Mouse (Mus musculus): ENCODE data around the gene Ttc28. TPM values are rescaled to one million over a fixed set of nuclear protein-coding genes. Genes with fewer than 3 reads are reported as not detected.

Gene Ttc28
- polyA plus RNA-seq, 1 experiment, result 7.4 TPM

DNA sequence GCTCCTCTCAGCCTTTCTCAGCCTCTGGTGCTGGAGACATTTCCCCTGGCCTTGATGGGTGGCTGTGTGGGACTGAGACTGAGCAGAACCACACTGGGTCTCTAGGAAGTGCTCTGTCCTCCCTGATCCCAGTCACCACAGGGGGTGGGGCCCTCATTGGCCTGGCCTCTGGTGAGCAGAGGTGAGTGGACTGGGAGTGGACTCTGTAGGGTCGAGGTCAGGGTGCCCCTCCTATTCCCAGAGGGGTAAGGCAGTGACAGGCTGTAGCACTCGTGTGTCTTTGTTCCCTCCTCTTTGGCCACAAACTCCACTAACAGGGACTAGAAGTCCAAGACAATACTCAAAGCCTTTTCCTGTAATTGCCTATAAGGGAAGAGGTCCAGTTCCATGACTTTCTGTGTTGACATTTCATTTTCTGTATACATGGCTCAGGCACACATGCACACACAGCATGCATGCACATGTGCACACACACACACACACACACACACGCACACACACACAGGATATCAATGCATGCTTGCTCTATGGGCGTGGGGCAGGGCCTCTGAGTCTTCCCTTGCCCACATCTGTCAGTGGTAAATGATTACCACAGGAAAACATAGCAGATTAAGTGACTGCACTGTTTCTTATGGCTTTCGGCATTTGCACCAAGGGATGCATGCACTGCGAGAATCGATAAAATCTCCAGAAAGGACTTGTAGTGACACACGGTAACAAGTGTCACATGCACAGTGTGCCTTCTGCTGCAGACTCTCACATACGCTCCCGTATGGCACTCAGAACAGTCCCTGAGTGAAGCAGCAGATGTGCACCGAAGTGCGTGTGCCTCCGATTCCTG is 382.4 kb downstream of the Ttc28 start:
- Histone ChIP-seq H3K4me3 (replicated peaks; ENCODE audit: control insufficient read depth, low read depth, low read length) (no peak overlapping the region), H3K4me1 (ENCODE audit: control insufficient read depth, insufficient read depth, low read length) (no peaks in the 10 kb centered on the region; the same call in 1 of the 2 replicates), H3K27ac (ENCODE audit: control insufficient read depth, insufficient read depth, low read depth, low read length, poor library complexity) (no peak overlapping the region)
- TF ChIP-seq POLR2A (IDR thresholded peaks at IDR 0.05; ENCODE audit: borderline replicate concordance, control insufficient read depth, low read depth, low read length) (no peak), CTCF (IDR thresholded peaks at IDR 0.05; ENCODE audit: control insufficient read depth, insufficient read depth, low read length) (no peak)
- WGBS, result 66% methylated on average over 13 of the region's 13 CpGs

DNA sequence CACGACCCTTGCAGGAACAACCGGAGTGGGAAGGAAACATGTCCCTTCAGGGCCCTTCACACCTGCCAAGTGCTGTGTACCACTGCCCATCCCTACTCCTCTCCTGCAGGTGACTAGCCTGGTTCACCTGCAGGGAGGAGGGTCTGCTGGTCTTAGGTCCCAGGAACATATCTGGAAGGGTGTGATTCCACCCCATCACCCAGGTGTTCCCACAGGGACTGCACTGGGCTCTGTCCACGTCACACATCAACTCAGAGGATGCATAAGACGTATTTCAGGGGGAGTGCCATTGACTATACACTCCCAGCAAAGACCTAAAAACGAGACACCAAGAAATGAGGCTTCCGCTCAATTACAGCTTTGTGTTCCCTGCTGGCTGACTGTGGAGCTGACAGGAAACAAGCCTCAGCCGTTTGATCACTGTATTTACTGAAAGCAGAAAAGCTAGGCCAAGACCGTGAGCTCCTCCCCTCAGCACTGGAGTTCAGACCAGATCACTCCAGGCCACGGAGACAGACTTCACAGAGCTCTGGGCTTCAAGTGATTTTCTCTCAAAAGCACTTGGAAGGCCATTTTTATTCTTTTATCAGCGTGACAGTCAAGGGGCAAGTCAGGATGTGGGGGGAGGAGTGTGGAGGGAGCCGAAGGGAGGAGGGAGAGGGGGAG is 383.1 kb downstream of the Ttc28 start:
- H3K4me3 ChIP-seq (replicated peaks; ENCODE audit: control insufficient read depth, low read depth, low read length), result no peak overlapping the region
- no peaks in the 10 kb centered on the region; the same call in 1 of the 2 replicates for H3K4me1 ChIP-seq (ENCODE audit: control insufficient read depth, insufficient read depth, low read length)
- TF ChIP-seq POLR2A (IDR thresholded peaks at IDR 0.05; ENCODE audit: borderline replicate concordance, control insufficient read depth, low read depth, low read length), result no peak
- TF ChIP-seq CTCF (IDR thresholded peaks at IDR 0.05; ENCODE audit: control insufficient read depth, insufficient read depth, low read length), result no peak
- no peak overlapping the region for H3K27ac ChIP-seq (ENCODE audit: control insufficient read depth, insufficient read depth, low read depth, low read length, poor library complexity)
- 39% methylated on average over 11 of the region's 11 CpGs for WGBS

DNA sequence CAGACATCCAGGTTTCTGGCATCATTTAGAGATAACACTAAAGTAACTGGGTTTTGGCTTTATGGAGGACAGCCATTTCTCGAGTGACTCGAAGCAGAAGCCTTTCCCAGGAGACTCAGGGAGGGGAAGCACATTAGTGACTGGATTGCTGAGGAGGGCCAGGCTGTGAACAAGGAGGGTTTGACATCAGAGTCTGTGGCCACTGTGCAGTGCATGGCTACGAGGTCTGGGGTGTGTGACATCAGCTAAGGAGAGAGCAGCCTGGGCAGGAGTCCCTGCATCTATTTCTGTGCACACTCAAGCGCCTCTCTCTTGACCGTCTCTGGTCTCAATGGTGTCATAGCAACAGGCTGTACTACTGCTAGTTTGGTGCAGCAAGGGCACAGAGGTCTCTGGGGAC is 383.8 kb downstream of the Ttc28 start:
- no peak for TF ChIP-seq POLR2A (IDR thresholded peaks at IDR 0.05; ENCODE audit: borderline replicate concordance, control insufficient read depth, low read depth, low read length)
- TF ChIP-seq CTCF (IDR thresholded peaks at IDR 0.05; ENCODE audit: control insufficient read depth, insufficient read depth, low read length), result no peak
- 46% methylated on average over 5 of the region's 5 CpGs for WGBS
- Histone ChIP-seq H3K4me3 (replicated peaks; ENCODE audit: control insufficient read depth, low read depth, low read length) (no peak overlapping the region), H3K4me1 (ENCODE audit: control insufficient read depth, insufficient read depth, low read length) (no peaks in the 10 kb centered on the region; the same call in 1 of the 2 replicates), H3K27ac (ENCODE audit: control insufficient read depth, insufficient read depth, low read depth, low read length, poor library complexity) (no peak overlapping the region)

DNA sequence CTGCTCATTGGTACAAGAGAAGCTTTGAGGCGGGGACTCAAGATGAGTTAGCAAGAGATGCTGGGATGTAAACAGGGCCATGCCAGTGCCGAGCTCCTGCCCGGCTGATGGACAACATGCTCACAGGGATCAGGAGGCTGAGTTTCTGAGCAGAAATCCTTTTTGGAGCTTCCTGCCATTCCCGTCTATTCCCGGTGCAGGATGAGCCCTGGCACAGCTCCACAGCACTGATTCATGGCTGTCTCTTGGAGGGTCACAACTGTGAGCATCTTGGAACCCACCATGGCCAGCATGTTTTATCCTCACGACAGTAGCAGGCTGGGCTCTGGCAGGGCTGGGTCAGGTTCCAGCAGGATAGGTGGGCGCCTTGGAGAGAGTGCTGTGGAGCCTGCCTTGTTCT is 384.9 kb downstream of the Ttc28 start:
- H3K4me1 ChIP-seq (ENCODE audit: control insufficient read depth, insufficient read depth, low read length), result no peaks in the 10 kb centered on the region; the same call in 1 of the 2 replicates
- TF ChIP-seq CTCF (IDR thresholded peaks at IDR 0.05; ENCODE audit: control insufficient read depth, insufficient read depth, low read length) (no peak), POLR2A (IDR thresholded peaks at IDR 0.05; ENCODE audit: borderline replicate concordance, control insufficient read depth, low read depth, low read length) (no peak)
- no peak overlapping the region for H3K27ac ChIP-seq (ENCODE audit: control insufficient read depth, insufficient read depth, low read depth, low read length, poor library complexity)
- no peak overlapping the region for H3K4me3 ChIP-seq (replicated peaks; ENCODE audit: control insufficient read depth, low read depth, low read length)
- WGBS, result 74% methylated on average over 7 of the region's 7 CpGs

DNA sequence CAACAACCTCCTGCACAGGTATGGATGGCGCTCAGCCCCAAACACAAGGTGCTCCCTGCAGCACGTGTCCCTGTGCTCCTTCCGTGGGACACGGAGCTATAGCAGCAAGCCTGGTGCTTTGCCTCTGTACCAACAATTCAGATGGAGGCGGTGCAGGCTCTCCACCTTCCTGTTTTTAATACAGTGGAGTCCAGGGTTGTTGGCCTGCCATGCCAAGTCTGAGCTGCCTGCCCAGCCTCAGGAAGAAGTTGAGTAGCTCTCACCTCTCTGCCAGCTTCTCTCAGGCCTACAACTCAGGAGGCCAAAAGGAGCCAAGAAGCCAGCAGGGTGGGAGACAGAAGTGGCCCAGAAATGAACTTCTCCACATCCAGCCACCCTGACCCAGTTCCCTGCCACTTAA is 387.1 kb downstream of the Ttc28 start:
- Histone ChIP-seq H3K27ac (ENCODE audit: control insufficient read depth, insufficient read depth, low read depth, low read length, poor library complexity) (no peak overlapping the region), H3K4me3 (replicated peaks; ENCODE audit: control insufficient read depth, low read depth, low read length) (no peak overlapping the region), H3K4me1 (ENCODE audit: control insufficient read depth, insufficient read depth, low read length) (no peaks in the 10 kb centered on the region; the same call in 1 of the 2 replicates)
- TF ChIP-seq POLR2A (IDR thresholded peaks at IDR 0.05; ENCODE audit: borderline replicate concordance, control insufficient read depth, low read depth, low read length), result no peak
- 62% methylated on average over 5 of the region's 5 CpGs for WGBS

DNA sequence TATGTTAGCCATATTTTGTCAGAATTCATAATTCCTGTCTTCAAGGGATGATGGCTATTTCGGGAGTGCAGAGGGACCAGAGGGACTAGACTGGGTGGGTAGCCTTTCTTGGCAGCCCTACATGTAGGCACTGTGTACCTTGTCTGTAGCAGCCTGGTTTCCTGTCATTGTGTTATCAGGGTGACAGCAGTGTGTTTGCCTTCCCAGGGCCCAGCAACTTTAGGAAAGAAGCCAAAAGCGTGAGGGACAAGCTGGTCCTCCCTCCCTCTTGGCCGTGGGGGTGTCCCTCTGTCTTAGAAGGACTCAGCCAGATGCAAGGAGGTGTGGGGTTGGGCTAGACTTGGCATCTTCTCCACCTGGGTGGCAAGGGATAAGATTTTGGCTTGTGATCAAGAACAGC is 387.5 kb downstream of the Ttc28 start:
- 21% methylated on average over 3 of the region's 3 CpGs for WGBS
- Histone ChIP-seq H3K27ac (ENCODE audit: control insufficient read depth, insufficient read depth, low read depth, low read length, poor library complexity) (no peak overlapping the region), H3K4me3 (replicated peaks; ENCODE audit: control insufficient read depth, low read depth, low read length) (no peak overlapping the region), H3K4me1 (ENCODE audit: control insufficient read depth, insufficient read depth, low read length) (no peaks in the 10 kb centered on the region; the same call in 1 of the 2 replicates)
- no peak for TF ChIP-seq POLR2A (IDR thresholded peaks at IDR 0.05; ENCODE audit: borderline replicate concordance, control insufficient read depth, low read depth, low read length)
- no peak for TF ChIP-seq CTCF (IDR thresholded peaks at IDR 0.05; ENCODE audit: control insufficient read depth, insufficient read depth, low read length)

DNA sequence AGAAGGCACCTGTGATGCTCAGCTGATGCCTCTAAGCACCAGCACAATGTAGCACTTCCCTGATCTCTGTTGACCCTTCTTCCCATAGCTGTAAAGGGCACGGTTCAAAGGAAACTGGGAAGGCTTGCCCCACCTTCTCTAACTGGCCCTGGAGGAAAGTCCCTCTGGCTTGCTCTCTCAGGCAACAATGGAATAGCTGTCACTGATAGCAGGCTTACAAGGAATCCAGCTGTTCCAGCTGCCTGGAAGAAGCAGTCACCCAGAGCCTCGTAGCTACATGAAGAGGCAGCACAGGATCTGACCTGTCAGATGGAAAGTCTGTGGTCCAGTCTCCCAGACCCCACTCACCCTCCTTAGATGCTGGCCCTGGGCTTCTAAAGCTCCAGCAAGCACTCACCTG is 389.2 kb downstream of the Ttc28 start:
- no peak for TF ChIP-seq CTCF (IDR thresholded peaks at IDR 0.05; ENCODE audit: control insufficient read depth, insufficient read depth, low read length)
- Histone ChIP-seq H3K4me1 (ENCODE audit: control insufficient read depth, insufficient read depth, low read length) (no peaks in the 10 kb centered on the region), H3K4me3 (replicated peaks; ENCODE audit: control insufficient read depth, low read depth, low read length) (no peak overlapping the region), H3K27ac (ENCODE audit: control insufficient read depth, insufficient read depth, low read depth, low read length, poor library complexity) (no peak overlapping the region)
- 79% methylated on average over 2 of the region's 2 CpGs for WGBS

DNA sequence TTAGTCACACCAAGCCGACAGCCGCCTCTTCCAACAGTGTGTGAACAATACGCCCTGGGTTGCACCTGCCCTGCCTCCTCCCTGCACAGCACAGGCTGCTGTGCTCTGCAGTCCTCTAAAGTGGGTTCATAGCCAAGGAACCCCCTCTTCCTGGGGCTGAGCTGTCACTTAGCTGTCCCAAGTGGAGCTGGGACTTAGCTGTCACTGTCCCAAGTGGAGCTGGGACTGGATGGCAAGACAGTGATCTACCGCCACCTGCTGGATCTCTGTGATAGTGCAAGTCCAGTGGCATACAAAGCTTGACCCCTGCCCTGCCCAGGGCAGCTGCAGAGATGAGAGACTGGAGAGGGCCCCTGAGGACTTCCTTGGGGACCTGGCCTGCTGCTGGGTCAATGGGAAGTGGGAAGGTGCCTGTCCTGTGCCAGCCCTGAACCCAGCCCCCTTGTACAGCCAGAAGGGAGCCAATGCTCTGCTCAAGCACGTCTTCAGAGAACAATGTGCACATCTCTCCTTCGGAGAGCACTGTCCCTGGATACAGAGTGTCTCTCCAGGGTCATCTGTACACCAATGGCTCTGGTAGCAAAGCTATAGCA is 390.1 kb downstream of the Ttc28 start:
- TF ChIP-seq POLR2A (IDR thresholded peaks at IDR 0.05; ENCODE audit: borderline replicate concordance, control insufficient read depth, low read depth, low read length) (peak; percentile 22; the same call in 1 of the 2 replicates), CTCF (IDR thresholded peaks at IDR 0.05; ENCODE audit: control insufficient read depth, insufficient read depth, low read length) (peak; percentile 95)
- no peaks in the 10 kb centered on the region for H3K4me1 ChIP-seq (ENCODE audit: control insufficient read depth, insufficient read depth, low read length)
- no peak overlapping the region for H3K4me3 ChIP-seq (replicated peaks; ENCODE audit: control insufficient read depth, low read depth, low read length)
- no peak overlapping the region for H3K27ac ChIP-seq (ENCODE audit: control insufficient read depth, insufficient read depth, low read depth, low read length, poor library complexity)
- WGBS, result 64% methylated on average over 6 of the region's 6 CpGs
